Mouse (Mus musculus): ENCODE results near the gene Rb1.
A peak's percentile ranks its signal among the peaks of the same experiment; 100 is the strongest.

The Rb1 gene

GRCm38 (mm10) chr14:73262210-73262609 is 63.4 kb downstream of the Rb1 start:
- DNase-seq (ENCODE audit: low read depth, low spot score) = no peak

- DNase-seq (ENCODE audit: low read depth, low spot score) = no peak
These were observed 67.4 kb downstream of the Rb1 start for GRCm38 (mm10) chr14:73258181-73258580.

GRCm38 (mm10) chr14:73257348-73257747 is 68.3 kb downstream of the Rb1 start:
- DNase-seq (ENCODE audit: low read depth, low spot score) = no peak

GRCm38 (mm10) chr14:73255426-73255970 is 70.1 kb downstream of the Rb1 start:
- peak; percentile 43 for DNase-seq (ENCODE audit: low read depth, low spot score)

- no peak for DNase-seq (ENCODE audit: low read depth, low spot score)
These were observed 71.2 kb downstream of the Rb1 start for GRCm38 (mm10) chr14:73254412-73254811.

GRCm38 (mm10) chr14:73253453-73254251 is 72.0 kb downstream of the Rb1 start:
- no peak for DNase-seq (ENCODE audit: low read depth, low spot score)

- DNase-seq (ENCODE audit: low read depth, low spot score) = peak; percentile 70
These were observed 73.3 kb downstream of the Rb1 start for GRCm38 (mm10) chr14:73252276-73252675.

- no peak for DNase-seq (ENCODE audit: low read depth, low spot score)
These were observed 75.6 kb downstream of the Rb1 start for GRCm38 (mm10) chr14:73250056-73250455.

GRCm38 (mm10) chr14:73244061-73244597 is 81.5 kb downstream of the Rb1 start:
- no peak for DNase-seq (ENCODE audit: low read depth, low spot score)

- no peak for DNase-seq (ENCODE audit: low read depth, low spot score)
These were observed 85.8 kb downstream of the Rb1 start for GRCm38 (mm10) chr14:73239857-73240256.

- DNase-seq (ENCODE audit: low read depth, low spot score) = no peak
These were observed 86.3 kb downstream of the Rb1 start for GRCm38 (mm10) chr14:73239291-73239690.

GRCm38 (mm10) chr14:73238498-73239250 is 86.9 kb downstream of the Rb1 start:
- DNase-seq (ENCODE audit: low read depth, low spot score) = peak; percentile 50

GRCm38 (mm10) chr14:73237848-73238321 is 87.7 kb downstream of the Rb1 start, which contains the start of gene Lpar6:
Gene Lpar6, plus strand, starts transcription at chr14:73237895.
- DNase-seq (ENCODE audit: low read depth, low spot score) = peak; percentile 59

GRCm38 (mm10) chr14:73234468-73235031 is 91.1 kb downstream of the Rb1 start:
- DNase-seq (ENCODE audit: low read depth, low spot score) = no peak

GRCm38 (mm10) chr14:73231286-73231982 is 94.2 kb downstream of the Rb1 start:
- no peak for DNase-seq (ENCODE audit: low read depth, low spot score)

- DNase-seq (ENCODE audit: low read depth, low spot score) = no peak
These were observed 98.8 kb downstream of the Rb1 start for GRCm38 (mm10) chr14:73226849-73227248.

GRCm38 (mm10) chr14:73226346-73226745 is 99.3 kb downstream of the Rb1 start:
- DNase-seq (ENCODE audit: low read depth, low spot score) = peak; percentile 38

- peak; percentile 25 for DNase-seq (ENCODE audit: low read depth, low spot score)
These were observed 103.2 kb downstream of the Rb1 start for GRCm38 (mm10) chr14:73222316-73222970.

GRCm38 (mm10) chr14:73217062-73217461 is 108.6 kb downstream of the Rb1 start:
- DNase-seq (ENCODE audit: low read depth, low spot score) = peak; percentile 73

- no peak for DNase-seq (ENCODE audit: low read depth, low spot score)
These were observed 114.1 kb downstream of the Rb1 start for GRCm38 (mm10) chr14:73211477-73211876.

- DNase-seq (ENCODE audit: low read depth, low spot score) = no peak
These were observed 115.4 kb downstream of the Rb1 start for GRCm38 (mm10) chr14:73210196-73210595.

Data from brain, adult 2 months (tissue).